Mouse (Mus musculus): ENCODE results near the gene Galnt7.

- TF ChIP-seq MAZ (IDR thresholded peaks at IDR 0.05; ENCODE audit: low read depth, low read length): no peak
- no peak for TF ChIP-seq RAD21 (IDR thresholded peaks at IDR 0.05; ENCODE audit: low read depth, low read length)
Measured at GRCm38 (mm10) chr8:57615016-57615657, 37.7 kb downstream of the Galnt7 start.

Data from MEL (cell line).